Mouse (Mus musculus): ENCODE measurements around the gene Sertad3. TPM values are rescaled to one million over a fixed set of nuclear protein-coding genes. Genes with fewer than 3 reads are reported as not detected.
"Not testable (repeated sequence)": the region's sequence is repeated elsewhere in the genome, so short reads cannot be mapped to it uniquely, and the experiment has no call there.

Gene Sertad3
- polyA plus RNA-seq, 1 experiment from 2014 or later, result 18.7 TPM

DNA sequence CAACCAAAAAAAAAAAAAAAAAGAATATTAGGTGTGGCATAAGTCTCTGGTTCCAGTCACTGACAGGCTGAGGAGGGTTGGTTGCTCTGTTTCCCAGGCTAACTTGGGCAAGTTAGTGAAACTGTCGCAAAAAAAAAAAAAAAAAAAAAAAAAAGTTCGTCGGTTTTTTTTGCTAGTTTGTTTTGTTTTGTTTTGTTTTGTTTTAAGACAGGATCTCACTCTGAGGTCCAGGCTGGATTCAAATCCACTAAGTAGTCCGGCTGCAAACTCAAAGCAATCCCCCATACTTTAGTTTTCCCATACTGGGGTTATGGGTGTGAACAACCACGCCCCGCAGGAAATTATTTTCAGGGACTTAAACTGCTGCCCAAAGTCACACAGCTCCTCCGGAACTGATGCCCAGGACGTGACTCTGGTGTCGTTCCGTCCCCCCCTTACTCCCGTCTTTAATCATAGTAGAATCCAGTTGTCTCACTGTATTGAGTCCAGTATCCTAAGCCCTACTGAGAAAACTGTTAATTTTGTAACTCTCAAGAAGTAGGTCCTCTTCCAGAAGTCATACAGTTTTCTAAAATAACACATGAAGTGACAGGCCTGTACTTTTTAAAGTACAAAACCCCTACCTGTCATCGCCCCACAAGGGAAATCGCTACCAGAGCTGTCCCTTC is 12.7 kb downstream of the Sertad3 start:
- peak overlapping the region; percentile 76 for H3K4me3 ChIP-seq
- H3K27me3 ChIP-seq, result peaks cover 18% of the 10 kb centered on the region
- H3K4me2 ChIP-seq (replicated peaks), result peak overlapping the region; percentile 62
- WGBS, result 4% methylated on average over 13 of the region's 13 CpGs
- no peaks in the 10 kb centered on the region for H3K9me3 ChIP-seq
- ATAC-seq (ENCODE audit: low FRiP score, low read depth), result peak; percentile 7
- peak overlapping the region; percentile 34; the same call in 1 of the 2 replicates for H3K9ac ChIP-seq (replicated peaks)
- H3K36me3 ChIP-seq, result no peaks in the 10 kb centered on the region
- peaks cover 27% of the 10 kb centered on the region for H3K4me1 ChIP-seq
- H3K27ac ChIP-seq (replicated peaks), result peak overlapping the region; percentile 89; the same call in 1 of the 2 replicates

DNA sequence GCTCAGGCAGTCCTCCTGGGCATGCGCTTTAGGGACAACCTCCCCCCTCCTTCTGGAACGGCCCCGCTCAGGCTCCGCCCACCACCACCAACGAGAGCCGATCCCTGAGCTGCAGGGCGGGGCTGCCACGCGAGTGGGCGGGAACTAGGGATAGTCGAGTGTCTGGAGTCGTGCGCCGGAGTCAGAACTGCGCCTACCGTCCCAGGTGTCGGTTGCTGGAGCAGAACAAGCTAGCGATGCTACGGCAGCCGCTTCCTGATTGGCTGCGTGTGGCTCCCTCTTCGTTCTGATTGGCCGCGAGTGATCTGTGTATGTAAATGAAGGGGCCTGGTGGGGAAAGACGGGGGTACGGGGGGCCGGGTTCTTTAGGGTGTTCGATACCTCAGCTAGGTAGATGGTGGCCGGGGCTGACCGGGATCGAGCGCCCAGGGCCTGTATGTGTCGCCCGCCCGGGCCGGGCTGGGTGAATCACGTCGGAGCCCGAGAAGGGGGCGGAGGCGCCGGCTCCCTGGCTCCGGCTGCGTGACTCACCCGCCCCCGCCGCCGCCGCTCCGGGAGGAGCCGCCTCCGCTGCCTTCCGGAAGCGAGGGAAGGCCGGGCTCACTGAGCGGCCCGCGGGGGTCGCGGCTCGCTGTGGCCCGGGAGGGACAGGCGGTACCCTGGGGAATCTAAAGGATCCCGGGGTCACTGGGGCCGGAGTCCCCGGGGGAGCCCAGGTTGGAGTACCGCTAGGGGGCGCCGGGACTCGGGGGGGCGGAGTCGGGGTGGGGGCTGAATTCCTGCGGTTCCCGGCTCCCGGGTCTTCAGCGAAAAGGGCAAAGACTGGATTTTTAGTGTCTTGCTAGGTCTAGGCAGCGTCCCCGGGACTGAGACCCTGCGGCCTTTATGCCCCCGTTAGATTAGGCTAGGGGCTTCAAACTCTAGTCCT is 13.5 kb downstream of the Sertad3 start, which contains the start of gene Sertad1:
Gene Sertad1 (plus strand): TSS at position 141 of the 928 bp plus-strand sequence.
- Histone ChIP-seq H3K36me3 (no peaks in the 10 kb centered on the region), H3K27me3 (peaks cover 18% of the 10 kb centered on the region), H3K4me1 (peaks cover 19% of the 10 kb centered on the region), H3K9ac (replicated peaks) (peak within 1 kb of the TSS; percentile 77), H3K9me3 (no peaks in the 10 kb centered on the region), H3K27ac (replicated peaks) (peak within 1 kb of the TSS; percentile 89), H3K4me3 (peak within 1 kb of the TSS; percentile 76), H3K4me2 (replicated peaks) (peak within 1 kb of the TSS; percentile 62)
- peak; percentile 96 for ATAC-seq (ENCODE audit: low FRiP score, low read depth)
- under 1% methylated on average over 68 of the region's 80 CpGs for WGBS

DNA sequence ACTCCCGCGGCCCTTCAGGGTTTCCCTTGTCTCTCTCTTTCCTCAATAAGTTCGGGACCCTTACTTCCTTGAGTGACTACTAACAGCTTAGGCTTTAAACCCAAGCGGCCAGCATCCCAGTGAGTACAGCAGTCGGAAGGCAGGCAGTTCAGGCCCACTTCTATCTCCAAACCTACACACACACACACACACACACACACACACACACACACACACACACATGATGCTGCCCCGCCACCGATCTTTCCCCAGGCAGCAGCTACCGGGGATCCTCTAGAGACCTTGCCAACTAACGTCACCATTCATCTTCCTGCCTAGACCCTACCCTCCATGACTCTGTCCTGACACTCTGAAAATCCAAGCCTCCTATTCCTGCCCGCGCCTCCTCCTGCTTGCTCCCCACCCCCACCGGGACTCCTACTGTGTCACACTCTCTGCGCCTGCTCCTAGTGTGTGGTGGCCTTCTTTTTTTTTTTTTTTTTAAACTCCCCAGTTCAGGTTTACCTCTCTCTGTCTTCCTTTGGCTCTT is 14.2 kb downstream of the Sertad3 start:
- peak overlapping the region; percentile 77 for H3K9ac ChIP-seq (replicated peaks)
- WGBS, result 4% methylated on average over 13 of the region's 13 CpGs
- peak overlapping the region; percentile 89 for H3K27ac ChIP-seq (replicated peaks)
- H3K36me3 ChIP-seq, result no peaks in the 10 kb centered on the region
- no peak for ATAC-seq (ENCODE audit: low FRiP score, low read depth)
- peak overlapping the region; percentile 76 for H3K4me3 ChIP-seq
- peaks cover 18% of the 10 kb centered on the region for H3K27me3 ChIP-seq
- peaks cover 19% of the 10 kb centered on the region for H3K4me1 ChIP-seq
- H3K4me2 ChIP-seq (replicated peaks), result peak overlapping the region; percentile 62
- no peaks in the 10 kb centered on the region for H3K9me3 ChIP-seq

DNA sequence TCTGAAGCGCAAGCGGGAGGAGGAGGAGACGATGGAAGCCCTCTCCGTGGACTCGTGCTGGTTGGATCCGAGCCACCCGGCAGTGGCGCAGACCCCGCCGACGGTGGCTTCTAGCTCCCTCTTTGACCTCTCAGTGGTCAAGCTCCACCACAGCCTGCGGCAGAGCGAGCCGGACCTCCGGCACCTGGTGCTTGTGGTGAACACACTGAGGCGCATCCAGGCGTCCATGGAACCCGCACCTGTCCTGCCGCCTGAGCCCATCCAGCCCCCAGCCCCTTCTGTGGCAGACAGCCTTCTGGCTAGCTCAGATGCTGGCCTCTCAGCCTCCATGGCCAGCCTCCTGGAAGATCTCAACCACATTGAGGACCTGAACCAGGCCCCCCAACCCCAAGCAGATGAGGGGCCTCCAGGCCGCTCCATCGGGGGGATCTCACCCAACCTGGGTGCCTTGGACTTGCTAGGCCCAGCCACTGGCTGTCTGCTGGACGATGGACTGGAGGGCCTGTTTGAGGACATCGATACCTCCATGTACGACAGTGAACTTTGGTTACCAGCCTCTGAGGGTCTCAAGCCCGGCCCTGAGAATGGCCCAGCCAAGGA is 15.8 kb downstream of the Sertad3 start:
- no peak overlapping the region for H3K4me2 ChIP-seq (replicated peaks)
- no peak overlapping the region for H3K27ac ChIP-seq (replicated peaks)
- peaks cover 19% of the 10 kb centered on the region for H3K4me1 ChIP-seq
- no peaks in the 10 kb centered on the region for H3K9me3 ChIP-seq
- no peaks in the 10 kb centered on the region for H3K36me3 ChIP-seq
- H3K4me3 ChIP-seq, result no peak overlapping the region
- 92% methylated on average over 24 of the region's 25 CpGs for WGBS
- peaks cover 18% of the 10 kb centered on the region for H3K27me3 ChIP-seq
- no peak overlapping the region for H3K9ac ChIP-seq (replicated peaks)
- no peak for ATAC-seq (ENCODE audit: low FRiP score, low read depth)

DNA sequence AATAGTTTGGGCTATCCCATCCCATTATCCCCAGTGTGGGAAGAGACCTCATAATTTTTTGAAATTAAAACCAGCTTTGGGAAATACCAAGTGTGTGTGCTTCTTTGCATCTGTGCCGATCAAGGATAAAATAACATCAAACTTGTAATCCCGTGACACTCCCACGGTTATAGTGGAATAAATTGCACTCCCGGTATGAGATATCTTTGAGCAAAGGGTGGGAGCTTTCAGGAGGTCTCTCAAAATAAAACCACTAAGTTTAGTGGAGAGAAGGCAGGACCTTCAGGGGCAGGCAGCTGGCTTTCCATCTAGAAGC is 16.6 kb downstream of the Sertad3 start:
- H3K27ac ChIP-seq (replicated peaks), result peak overlapping the region; percentile 46
- 44% methylated on average over 4 of the region's 4 CpGs for WGBS

DNA sequence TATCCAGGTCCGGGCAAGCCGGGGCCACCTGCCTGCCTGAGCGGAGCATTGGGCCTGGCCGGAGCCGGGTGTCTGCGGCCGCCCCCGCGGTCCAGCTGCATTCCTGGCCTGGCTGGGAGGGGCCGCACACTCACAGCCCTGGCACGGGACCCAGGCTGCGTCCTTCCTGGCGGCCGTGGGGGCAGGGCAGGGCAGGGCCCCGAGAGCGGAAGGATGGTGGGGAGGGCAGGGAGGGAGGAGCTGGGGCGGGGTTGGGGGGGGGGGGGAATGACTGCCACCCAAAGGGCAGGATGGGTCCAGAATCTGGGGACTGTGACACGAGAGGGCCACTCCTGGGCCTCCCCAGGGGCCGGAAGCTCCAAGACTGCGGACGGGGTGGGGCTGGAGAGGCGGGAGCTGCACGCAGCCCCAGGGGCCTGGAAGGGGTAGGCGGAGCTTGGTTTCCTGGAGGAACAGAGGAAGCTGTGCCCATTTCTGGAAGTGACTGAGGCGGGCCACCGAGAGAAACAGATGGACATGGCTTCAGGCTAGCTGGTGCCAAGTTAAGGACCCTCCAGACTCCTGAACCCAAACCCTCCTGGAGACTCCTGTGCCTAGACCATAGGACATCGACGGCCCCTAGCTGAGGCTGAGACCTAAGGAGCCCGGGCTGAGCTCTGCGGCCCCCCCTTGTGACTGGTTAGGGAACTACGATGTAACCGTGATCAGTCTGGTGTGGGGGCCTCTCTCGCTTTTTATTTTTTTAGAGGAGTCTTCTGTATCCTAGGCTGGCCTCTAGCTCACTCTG is 17.2 kb downstream of the Sertad3 start:
- Histone ChIP-seq H3K36me3 (no peaks in the 10 kb centered on the region), H3K4me1 (peaks cover 19% of the 10 kb centered on the region), H3K4me3 (peak overlapping the region; percentile 39), H3K27ac (replicated peaks) (peak overlapping the region; percentile 46), H3K9ac (replicated peaks) (peak overlapping the region; percentile 61), H3K4me2 (replicated peaks) (peak overlapping the region; percentile 58), H3K27me3 (peaks cover 14% of the 10 kb centered on the region), H3K9me3 (no peaks in the 10 kb centered on the region)
- WGBS, result 1% methylated on average over 33 of the region's 33 CpGs
- peak; percentile 12; the same call in 1 of the 2 replicates for ATAC-seq (ENCODE audit: low FRiP score, low read depth)

More for the DNA sequence above, 16.6 kb downstream of the Sertad3 start:
- H3K4me2 ChIP-seq (replicated peaks), result peak overlapping the region; percentile 58
- H3K9me3 ChIP-seq, result no peaks in the 10 kb centered on the region
- H3K9ac ChIP-seq (replicated peaks), result peak overlapping the region; percentile 61
- H3K36me3 ChIP-seq, result no peaks in the 10 kb centered on the region
- H3K4me1 ChIP-seq, result peaks cover 19% of the 10 kb centered on the region
- peaks cover 18% of the 10 kb centered on the region for H3K27me3 ChIP-seq
- peak overlapping the region; percentile 39 for H3K4me3 ChIP-seq
- ATAC-seq (ENCODE audit: low FRiP score, low read depth), result no peak

DNA sequence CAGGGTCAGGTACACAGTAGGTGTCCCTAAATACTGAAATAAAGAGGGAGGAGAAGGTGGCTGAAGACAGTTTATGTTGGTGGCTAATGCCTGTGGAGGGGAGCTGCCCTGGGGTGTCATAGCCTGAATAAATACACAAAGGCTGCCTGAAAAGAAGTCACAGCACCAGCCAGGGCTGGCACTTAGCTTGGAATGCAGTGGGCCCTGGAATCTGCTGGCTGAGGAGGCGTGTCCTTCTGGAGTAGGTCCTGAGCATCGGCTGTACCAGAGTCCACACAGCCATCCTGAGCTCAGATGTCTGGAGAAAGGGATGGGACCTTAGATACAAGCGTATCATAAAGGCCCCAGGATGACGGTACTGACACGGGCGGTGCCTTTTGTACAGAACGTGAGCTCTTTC is 18.3 kb downstream of the Sertad3 start:
- ATAC-seq (ENCODE audit: low FRiP score, low read depth), result no peak
- WGBS, result 77% methylated on average over 7 of the region's 7 CpGs
- H3K27me3 ChIP-seq, result peaks cover 14% of the 10 kb centered on the region
- no peaks in the 10 kb centered on the region for H3K36me3 ChIP-seq
- no peak overlapping the region for H3K4me3 ChIP-seq
- no peak overlapping the region for H3K9ac ChIP-seq (replicated peaks)
- no peak overlapping the region for H3K4me2 ChIP-seq (replicated peaks)
- H3K27ac ChIP-seq (replicated peaks), result no peak overlapping the region
- H3K9me3 ChIP-seq, result no peaks in the 10 kb centered on the region
- peaks cover 19% of the 10 kb centered on the region for H3K4me1 ChIP-seq

DNA sequence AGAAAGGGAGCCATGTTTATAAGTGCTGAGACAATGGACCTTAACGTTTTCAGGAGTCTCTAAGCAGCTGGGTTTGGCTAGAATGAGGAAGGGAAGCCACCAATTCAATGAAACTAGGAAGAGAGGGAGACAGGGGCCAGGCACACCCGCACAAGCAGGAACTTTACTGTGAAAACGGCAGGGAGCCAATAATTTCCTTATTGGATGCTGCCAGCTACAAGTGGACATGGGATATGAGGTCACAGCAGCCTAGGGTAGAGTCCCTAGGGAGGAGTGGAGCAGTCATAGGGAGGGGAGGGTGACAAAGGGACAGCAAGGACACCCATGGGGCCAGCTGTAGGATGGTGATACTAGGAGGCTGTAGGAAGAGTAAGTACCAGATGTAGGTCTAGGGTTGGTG is 19.5 kb downstream of the Sertad3 start:
- no peak overlapping the region for H3K27ac ChIP-seq (replicated peaks)
- H3K4me3 ChIP-seq, result no peak overlapping the region
- no peak overlapping the region for H3K9ac ChIP-seq (replicated peaks)
- H3K4me1 ChIP-seq, result peaks cover 13% of the 10 kb centered on the region
- H3K4me2 ChIP-seq (replicated peaks), result no peak overlapping the region
- peaks cover 14% of the 10 kb centered on the region for H3K27me3 ChIP-seq
- ATAC-seq (ENCODE audit: low FRiP score, low read depth), result no peak
- WGBS, result 83% methylated on average over 3 of the region's 3 CpGs
- H3K36me3 ChIP-seq, result no peaks in the 10 kb centered on the region
- H3K9me3 ChIP-seq, result no peaks in the 10 kb centered on the region

DNA sequence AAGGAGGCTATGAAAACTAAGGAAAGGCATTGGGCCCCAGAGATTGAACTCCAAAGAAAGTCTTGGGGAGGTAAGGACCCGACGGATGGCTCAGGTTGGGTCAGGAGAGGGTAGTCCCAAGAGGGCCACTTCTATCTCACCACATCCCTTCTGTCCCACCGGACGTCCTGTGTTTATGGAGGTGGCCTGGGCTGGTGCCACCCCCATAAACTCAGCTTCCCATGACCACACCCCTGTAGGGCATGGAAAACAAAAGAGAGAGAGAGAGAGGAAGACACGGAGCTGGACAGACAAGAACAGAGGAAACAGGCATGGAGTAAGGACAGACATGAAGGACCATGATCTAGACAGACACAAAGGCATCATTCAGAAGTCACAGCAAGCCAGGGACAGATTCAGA is 19.9 kb downstream of the Sertad3 start:
- 85% methylated on average over 5 of the region's 5 CpGs for WGBS
- H3K36me3 ChIP-seq, result no peaks in the 10 kb centered on the region
- peaks cover 9% of the 10 kb centered on the region for H3K4me1 ChIP-seq
- H3K4me2 ChIP-seq (replicated peaks), result no peak overlapping the region
- peaks cover 14% of the 10 kb centered on the region for H3K27me3 ChIP-seq
- H3K9me3 ChIP-seq, result no peaks in the 10 kb centered on the region
- no peak overlapping the region for H3K27ac ChIP-seq (replicated peaks)
- ATAC-seq (ENCODE audit: low FRiP score, low read depth), result no peak
- H3K9ac ChIP-seq (replicated peaks), result no peak overlapping the region
- H3K4me3 ChIP-seq, result no peak overlapping the region

DNA sequence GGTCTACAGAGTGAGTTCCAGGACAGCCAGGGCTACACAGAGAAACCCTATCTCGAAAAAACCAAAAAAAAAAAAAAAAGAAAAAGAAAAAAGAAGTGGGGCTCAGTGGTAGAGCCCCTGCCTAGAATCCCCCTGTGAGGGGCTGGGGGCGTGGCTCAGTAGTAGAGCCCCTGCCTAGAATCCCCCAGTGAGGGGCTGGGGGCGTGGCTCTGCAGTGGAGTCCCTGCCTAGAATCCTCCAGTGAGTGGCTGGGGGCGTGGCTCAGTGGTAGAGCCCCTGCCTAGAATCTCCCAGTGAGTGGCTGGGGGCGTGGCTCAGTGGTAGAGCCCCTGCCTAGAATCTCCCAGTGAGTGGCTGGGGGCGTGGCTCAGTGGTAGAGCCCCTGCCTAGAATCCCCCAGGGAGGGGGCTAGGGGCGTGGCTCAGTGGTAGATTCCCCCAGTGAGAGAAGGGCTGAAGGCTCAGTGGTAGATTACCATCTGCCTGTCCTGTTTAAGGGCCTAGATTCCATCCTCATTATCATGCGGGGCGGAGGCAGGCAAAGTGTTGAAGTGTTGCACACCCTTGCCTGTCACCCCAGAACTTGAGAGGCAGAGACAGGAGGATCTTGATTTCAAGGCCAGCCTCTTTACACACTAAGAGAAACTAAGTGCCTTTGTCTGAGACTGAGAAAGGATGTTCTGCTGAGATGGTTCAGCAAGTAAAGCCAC is 21.2 kb downstream of the Sertad3 start:
- not testable (repeated sequence) for H3K36me3 ChIP-seq

DNA sequence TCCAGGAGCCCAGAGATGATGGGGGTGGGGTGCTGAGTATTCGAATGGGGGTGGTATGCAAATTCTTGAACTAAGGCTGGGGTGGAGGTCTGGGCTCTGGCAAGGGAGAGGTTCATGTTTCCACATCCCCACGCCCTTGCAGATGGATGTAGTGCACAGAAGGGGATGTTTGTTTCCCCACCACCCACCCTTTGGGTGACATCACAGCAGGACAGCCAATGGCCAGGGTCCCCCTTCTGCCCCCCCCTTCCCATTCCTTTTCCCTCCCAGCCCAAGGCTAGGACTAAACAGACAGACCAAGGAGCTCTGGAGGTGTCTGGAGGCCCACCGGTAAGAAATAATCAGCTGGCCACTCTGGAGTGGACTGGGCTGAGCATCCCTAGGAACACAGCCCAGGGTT is 25.5 kb downstream of the Sertad3 start, which contains the start of gene Prx:
Gene Prx (plus strand): TSS at position 289 of the 400 bp plus-strand sequence.
- ATAC-seq (ENCODE audit: low FRiP score, low read depth), result no peak
- no peaks in the 10 kb centered on the region for H3K36me3 ChIP-seq
- no peak within 1 kb of the TSS for H3K27ac ChIP-seq (replicated peaks)
- H3K9ac ChIP-seq (replicated peaks), result no peak within 1 kb of the TSS
- H3K9me3 ChIP-seq, result no peaks in the 10 kb centered on the region
- no peak within 1 kb of the TSS for H3K4me3 ChIP-seq
- WGBS, result 62% methylated on average over 3 of the region's 3 CpGs
- H3K27me3 ChIP-seq, result no peaks in the 10 kb centered on the region
- no peak within 1 kb of the TSS for H3K4me2 ChIP-seq (replicated peaks)
- no peaks in the 10 kb centered on the region for H3K4me1 ChIP-seq

More for the DNA sequence above, 21.2 kb downstream of the Sertad3 start:
- not testable (repeated sequence) for H3K27me3 ChIP-seq; H3K27ac ChIP-seq (replicated peaks); H3K4me1 ChIP-seq; H3K9ac ChIP-seq (replicated peaks); H3K9me3 ChIP-seq; H3K4me3 ChIP-seq; H3K4me2 ChIP-seq (replicated peaks); ATAC-seq (ENCODE audit: low FRiP score, low read depth)
- WGBS, result 91% methylated on average over 8 of the region's 9 CpGs

All from midbrain, embryonic 12.5 days (tissue).